Mouse (Mus musculus) megakaryocyte-erythroid progenitor cell, adult 5-6 weeks (primary cell): ENCODE measurements around the gene Cox7b2. TPM values are rescaled to one million over a fixed set of nuclear protein-coding genes. Genes with fewer than 3 reads are reported as not detected.
"Not testable (repeated sequence)": the region's sequence is repeated elsewhere in the genome, so short reads cannot be mapped to it uniquely, and the experiment has no call there.

Source experiments
- ATAC-seq: replicated peaks from 2 replicates; pipeline ENCODE4 v1.8.0; 2016; ENCODE audit warnings: mild to moderate bottlenecking, inconsistent platforms; ENCODE audit not compliant: severe bottlenecking, poor library complexity, low FRiP score, low TSS enrichment
- total RNA-seq, 2 experiments: library from RNA; stranded (forward) in 1 of 2; stranded (reverse) in 1 of 2; fragments of 200-1000, 215-1000 nt in 1 of 2; fragments of >200 nt in 1 of 2; fragmentation: Nextera tagmentation in 1 of 2; gene quantifications; 2 replicates each; pipeline ENCODE4 v1.2.3; 2014 to 2017

Gene Cox7b2
- total RNA-seq (2014; fragmentation: Nextera tagmentation), result not detected in 2 replicates
- not detected in 2 replicates for total RNA-seq (2017)

DNA sequence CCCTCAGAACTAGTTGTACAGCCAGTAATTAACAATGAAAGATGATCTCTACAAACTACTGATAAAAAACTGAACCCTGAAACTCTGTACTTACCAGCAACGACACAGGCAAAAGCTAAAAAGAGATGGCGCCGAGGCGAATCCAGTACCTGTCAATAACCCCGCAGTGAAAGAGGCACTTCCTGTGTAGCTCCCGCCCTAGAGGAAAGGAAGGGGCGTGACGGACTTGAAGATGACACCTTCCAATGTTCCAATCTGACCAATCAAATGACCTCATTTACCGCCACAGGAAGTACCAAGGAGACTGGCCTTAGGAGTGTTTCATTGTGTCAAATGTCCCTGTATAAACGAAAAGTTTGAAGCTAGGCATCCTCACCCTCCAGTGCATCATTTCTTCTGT is at the start of gene Cox7b2:
Gene Cox7b2 (minus strand): TSS at position 127 of the 400 bp plus-strand sequence.
- no peak for ATAC-seq

GRCm38 (mm10) chr5:71595321-71595720 is 47.3 kb upstream of the Cox7b2 start:
- no peak for ATAC-seq

GRCm38 (mm10) chr5:71593745-71594255 is 45.8 kb upstream of the Cox7b2 start:
- ATAC-seq, result no peak

DNA sequence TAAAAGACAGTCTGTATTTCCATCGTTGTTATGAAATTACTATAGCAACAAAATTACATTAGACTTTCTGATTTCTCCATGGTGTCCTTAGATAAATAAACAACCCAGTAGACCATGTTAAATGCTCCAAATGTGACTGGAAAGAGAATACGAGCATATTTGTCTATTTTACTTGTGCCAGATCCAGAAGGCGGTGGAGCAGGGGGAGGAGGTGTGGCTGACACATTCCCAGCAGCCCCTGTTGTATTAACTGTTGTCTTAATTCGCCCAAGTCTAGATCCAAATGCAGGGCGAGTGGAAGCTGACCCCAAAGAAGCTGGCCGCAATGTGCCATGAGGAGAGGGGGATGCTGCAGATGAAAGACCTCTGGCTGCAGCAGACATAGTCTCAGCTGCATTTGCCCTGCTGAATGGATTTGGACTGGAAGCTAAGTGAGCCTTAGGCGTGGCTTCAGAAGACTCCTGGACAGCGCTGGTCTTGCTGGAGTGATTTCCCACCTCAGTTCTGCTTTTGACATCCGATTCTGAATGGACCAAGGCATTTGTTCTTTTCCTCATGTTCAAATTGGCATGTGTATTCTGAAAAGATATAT is 23.7 kb upstream of the Cox7b2 start:
- no peak for ATAC-seq

GRCm38 (mm10) chr5:71545554-71545953 is 2.5 kb downstream of the Cox7b2 start:
- ATAC-seq, result no peak

DNA sequence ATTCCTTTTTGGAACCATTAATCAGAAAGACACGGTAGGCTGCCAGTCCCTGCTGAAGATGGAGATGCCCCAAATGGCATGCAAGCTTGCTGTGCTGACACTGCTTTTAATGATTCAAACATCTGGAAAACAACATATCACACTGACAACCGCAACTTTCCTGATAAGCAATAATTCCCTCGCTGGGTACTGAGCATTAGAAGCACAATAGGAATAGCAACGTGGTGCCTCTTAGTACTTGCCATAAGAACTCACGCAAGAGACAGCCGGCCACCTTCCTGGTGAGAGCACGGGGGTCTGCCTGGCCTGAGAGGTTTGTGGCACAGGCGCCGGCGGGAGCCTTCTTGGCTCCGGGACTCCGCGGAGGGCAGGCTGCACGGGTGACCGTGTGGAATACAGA is 22.5 kb downstream of the Cox7b2 start:
- ATAC-seq, result not testable (repeated sequence)

DNA sequence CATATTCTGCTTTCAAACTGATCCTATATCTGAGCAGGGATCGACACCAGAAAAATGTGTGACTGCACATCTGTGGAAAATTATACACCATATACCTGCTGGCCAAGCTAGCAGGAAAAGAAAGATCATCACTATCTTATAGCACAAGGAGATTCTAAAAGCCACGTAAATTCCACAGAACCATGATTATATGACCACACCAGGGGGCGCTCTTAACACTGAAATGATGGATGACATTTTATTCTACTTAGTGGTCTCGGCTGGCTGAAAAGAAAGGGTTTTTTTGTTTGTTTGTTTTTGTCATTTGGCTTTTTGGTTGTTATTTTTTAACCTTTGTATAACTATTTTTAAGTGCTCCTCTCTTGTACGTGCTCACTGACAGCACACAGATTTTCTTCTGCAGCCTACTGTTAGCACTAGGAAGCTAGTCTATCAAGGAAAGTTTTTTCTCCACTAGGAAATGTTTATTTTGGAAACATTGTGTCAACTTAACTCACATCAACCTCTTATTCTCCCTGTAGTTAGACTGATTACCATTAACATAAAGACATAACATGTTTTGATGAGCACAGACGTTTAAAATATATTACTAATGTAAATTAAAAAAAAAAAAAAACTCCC is 45.8 kb downstream of the Cox7b2 start:
- ATAC-seq, result no peak

DNA sequence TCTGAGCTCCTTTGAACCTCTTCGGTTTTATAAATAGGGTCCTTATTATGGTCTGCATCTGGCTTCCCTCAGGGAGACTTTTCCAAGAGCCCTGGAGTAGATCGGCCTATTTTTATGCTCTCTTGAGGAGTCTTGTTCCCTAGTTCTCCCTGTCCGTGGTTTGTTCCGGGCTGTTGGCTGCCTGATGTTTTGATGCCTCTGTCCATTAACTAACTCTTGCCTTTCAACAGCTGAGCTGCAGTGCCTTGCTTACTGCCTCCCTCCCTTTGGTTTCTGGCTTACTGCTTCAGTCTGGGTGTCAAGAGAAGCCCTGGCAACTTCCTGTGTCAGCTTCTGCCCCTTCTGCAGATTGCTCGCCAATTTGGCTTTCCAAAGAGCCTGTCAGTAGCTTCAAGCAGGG is 52.4 kb downstream of the Cox7b2 start:
- no peak for ATAC-seq

- ATAC-seq, result no peak
These were observed 91.0 kb downstream of the Cox7b2 start for GRCm38 (mm10) chr5:71456957-71457356.

DNA sequence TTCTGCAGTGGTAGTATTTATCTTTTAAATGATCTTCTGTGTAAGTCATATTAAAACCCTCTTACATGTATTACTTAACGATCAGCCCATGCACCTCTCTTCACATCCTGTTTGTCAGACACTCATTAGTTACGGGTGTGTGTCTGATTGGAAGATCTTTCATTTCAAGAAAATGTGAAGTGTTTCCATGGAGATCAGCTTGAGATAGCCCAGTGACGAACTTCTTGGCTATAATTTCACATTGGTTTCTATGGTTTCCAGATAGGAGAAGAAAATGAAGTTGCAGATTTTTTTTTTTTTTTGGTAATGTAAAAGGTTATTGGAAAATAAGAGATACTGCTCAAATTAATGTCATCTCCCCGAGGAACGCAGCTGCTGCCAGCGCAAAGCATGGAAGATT is 107.8 kb downstream of the Cox7b2 start:
- ATAC-seq, result no peak

Other genes starting within 250 kb of the Cox7b2 start
- gene Gabrb1, start 109.9 kb upstream of the Cox7b2 start, total RNA-seq (2014; fragmentation: Nextera tagmentation), result not detected in 2 replicates
- gene Gabrb1, start 109.9 kb upstream of the Cox7b2 start, total RNA-seq (2017), result not detected in 2 replicates
- not detected in 2 replicates for gene Gabra4, start 110.1 kb upstream of the Cox7b2 start, total RNA-seq (2014; fragmentation: Nextera tagmentation)
- gene Gabra4, start 110.1 kb upstream of the Cox7b2 start, total RNA-seq (2017), result not detected in 2 replicates